Mouse (Mus musculus) testis, adult 2 months (tissue): ENCODE measurements around the gene Mmp19. TPM values are rescaled to one million over a fixed set of nuclear protein-coding genes. Genes with fewer than 3 reads are reported as not detected.
A peak's percentile ranks its signal among the peaks of the same experiment; 100 is the strongest.

ENCODE experiments used
- H3K27ac ChIP-seq: fragments of 200-500 bp; 2 replicates; pipeline ENCODE4 v1.5.1; 2012; ENCODE audit warnings: low read depth, low read length; ENCODE audit not compliant: control insufficient read depth, insufficient read depth
- H3K27me3 ChIP-seq: fragments of 200-500 bp; 2 replicates; pipeline ENCODE4 v1.6.1; 2012; ENCODE audit warnings: mild to moderate bottlenecking, low read length, moderate library complexity; ENCODE audit not compliant: control insufficient read depth, insufficient read depth
- H3K36me3 ChIP-seq: fragments of 200-500 bp; 2 replicates; pipeline ENCODE4 v1.6.1; 2012; ENCODE audit warnings: mild to moderate bottlenecking, low read length; ENCODE audit not compliant: control insufficient read depth, insufficient read depth
- H3K4me1 ChIP-seq: fragments of 200-500 bp; 2 replicates; pipeline ENCODE4 v1.6.1; 2012; ENCODE audit warnings: low read length; ENCODE audit not compliant: control insufficient read depth, insufficient read depth
- H3K4me3 ChIP-seq: fragments of 200-500 bp; 2 replicates; pipeline ENCODE4 v1.5.1; 2012; ENCODE audit warnings: low read depth, mild to moderate bottlenecking, low read length, moderate library complexity, mixed read lengths; ENCODE audit not compliant: control insufficient read depth
- CTCF ChIP-seq: fragments of 200-500 bp; IDR thresholded peaks from 2 replicates; pipeline ENCODE4 v1.5.1; 2012; ENCODE audit warnings: low read depth, mild to moderate bottlenecking, inconsistent platforms, low read length, moderate library complexity; ENCODE audit not compliant: control insufficient read depth, insufficient read depth, insufficient replicate concordance
- POLR2A ChIP-seq: fragments of 200-500 bp; IDR thresholded peaks from 2 replicates; pipeline ENCODE4 v1.6.1; 2012; ENCODE audit warnings: low read depth, mild to moderate bottlenecking, inconsistent platforms, low read length, moderate library complexity; ENCODE audit not compliant: control insufficient read depth
- polyA plus RNA-seq: library from polyadenylated mRNA; depleted of rRNA; stranded (reverse); fragments of >200 nt; gene quantifications from 2 replicates; pipeline ENCODE4 v1.2.3, GENCODE M21; 2012

The Mmp19 gene
- polyA plus RNA-seq, 1 experiment, result 1.6 TPM

- Histone ChIP-seq H3K4me1 (peaks cover 22% of the 10 kb centered on the region), H3K4me3 (no peak overlapping the region), H3K36me3 (no peaks in the 10 kb centered on the region), H3K27me3 (no peaks in the 10 kb centered on the region), H3K27ac (no peak overlapping the region)
- TF ChIP-seq CTCF (no peak), POLR2A (no peak)
These were observed 12.2 kb downstream of the Mmp19 start for GRCm38 (mm10) chr10:128802956-128803355.

GRCm38 (mm10) chr10:128803361-128803760, 12.7 kb downstream of the Mmp19 start:
- Histone ChIP-seq H3K4me1 (peaks cover 22% of the 10 kb centered on the region), H3K4me3 (no peak overlapping the region), H3K36me3 (no peaks in the 10 kb centered on the region), H3K27me3 (no peaks in the 10 kb centered on the region), H3K27ac (no peak overlapping the region; the same call in 1 of the 2 replicates)
- TF ChIP-seq CTCF (no peak), POLR2A (no peak)

- Histone ChIP-seq H3K4me3 (peak within 1 kb of the TSS; percentile 78), H3K4me1 (peaks cover 22% of the 10 kb centered on the region), H3K27me3 (no peaks in the 10 kb centered on the region), H3K27ac (peak within 1 kb of the TSS; percentile 68), H3K36me3 (no peaks in the 10 kb centered on the region)
- TF ChIP-seq CTCF (no peak), POLR2A (no peak)
These were observed 13.1 kb downstream of the Mmp19 start, which contains the start of gene Dnajc14 for GRCm38 (mm10) chr10:128803771-128804270. Gene Dnajc14, plus strand, starts transcription at chr10:128804062.

- Histone ChIP-seq H3K36me3 (no peaks in the 10 kb centered on the region), H3K4me1 (peaks cover 22% of the 10 kb centered on the region)
These were observed 13.8 kb downstream of the Mmp19 start, which contains the start of gene Tmem198b for GRCm38 (mm10) chr10:128804271-128805091. Gene Tmem198b, minus strand, starts transcription at chr10:128804370.

GRCm38 (mm10) chr10:128805092-128806000, 14.6 kb downstream of the Mmp19 start:
- Histone ChIP-seq H3K27ac (peak overlapping the region; percentile 70), H3K27me3 (no peaks in the 10 kb centered on the region), H3K4me3 (peak overlapping the region; percentile 78), H3K36me3 (no peaks in the 10 kb centered on the region), H3K4me1 (peaks cover 22% of the 10 kb centered on the region)
- TF ChIP-seq CTCF (no peak), POLR2A (peak; percentile 58; the same call in 1 of the 2 replicates)

More at GRCm38 (mm10) chr10:128804271-128805091, 13.8 kb downstream of the Mmp19 start, which contains the start of gene Tmem198b:
- peak within 1 kb of the TSS; percentile 68 for H3K27ac ChIP-seq
- H3K4me3 ChIP-seq, result peak within 1 kb of the TSS; percentile 78
- TF ChIP-seq POLR2A, result no peak
- no peak for TF ChIP-seq CTCF
- no peaks in the 10 kb centered on the region for H3K27me3 ChIP-seq

GRCm38 (mm10) chr10:128806086-128806485, 15.4 kb downstream of the Mmp19 start:
- Histone ChIP-seq H3K4me3 (peak overlapping the region; percentile 55), H3K27ac (no peak overlapping the region), H3K27me3 (no peaks in the 10 kb centered on the region), H3K4me1 (peaks cover 22% of the 10 kb centered on the region), H3K36me3 (no peaks in the 10 kb centered on the region)
- TF ChIP-seq CTCF, result no peak
- no peak for TF ChIP-seq POLR2A

GRCm38 (mm10) chr10:128807018-128807417, 16.3 kb downstream of the Mmp19 start:
- no peak overlapping the region for H3K4me3 ChIP-seq
- H3K27me3 ChIP-seq, result no peaks in the 10 kb centered on the region
- peaks cover 22% of the 10 kb centered on the region for H3K4me1 ChIP-seq
- H3K27ac ChIP-seq, result no peak overlapping the region
- no peaks in the 10 kb centered on the region for H3K36me3 ChIP-seq
- TF ChIP-seq POLR2A, result no peak
- no peak for TF ChIP-seq CTCF
